Mouse (Mus musculus) layer of hippocampus, postnatal 14 days (tissue): ENCODE measurements around the gene Tra2b. TPM values are rescaled to one million over a fixed set of nuclear protein-coding genes. Genes with fewer than 3 reads are reported as not detected.
"Not testable (repeated sequence)": the region's sequence is repeated elsewhere in the genome, so short reads cannot be mapped to it uniquely, and the experiment has no call there.

Experiments used
- DNase-seq, 2 experiments: peaks; one replicate each; pipeline ENCODE4 v3.0.0; 2021 to 2022; ENCODE audit warnings: low spot score in 2 of 2, mixed read lengths in 1 of 2
- long read RNA-seq, 2 experiments: library from polyadenylated mRNA; stranded (forward); transcript quantifications; one replicate each; pipeline ENCODE4 v2.0.0; 2021
- total RNA-seq, 2 experiments: library from RNA; stranded (reverse); gene quantifications; 2 replicates each; pipeline ENCODE4 v1.2.3; 2021

Gene Tra2b
- 10 to 100 TPM; 89.7 to 91.0 TPM for total RNA-seq
- long read RNA-seq, experiment 1, transcript Tra2b-204 (9 exons, 3,403 nt): major isoform, 11 of 18 reads
- long read RNA-seq, experiment 1, partial matches to known transcripts: 5 of 18 reads
- long read RNA-seq, experiment 1, other reads (novel, unspliced or antisense): 2 of 18 reads
- long read RNA-seq, experiment 2, transcript Tra2b-204 (9 exons, 3,403 nt): major isoform, 14 of 17 reads
- long read RNA-seq, experiment 2, partial matches to known transcripts: 1 of 17 reads
- long read RNA-seq, experiment 2, other reads (novel, unspliced or antisense): 2 of 17 reads

DNA sequence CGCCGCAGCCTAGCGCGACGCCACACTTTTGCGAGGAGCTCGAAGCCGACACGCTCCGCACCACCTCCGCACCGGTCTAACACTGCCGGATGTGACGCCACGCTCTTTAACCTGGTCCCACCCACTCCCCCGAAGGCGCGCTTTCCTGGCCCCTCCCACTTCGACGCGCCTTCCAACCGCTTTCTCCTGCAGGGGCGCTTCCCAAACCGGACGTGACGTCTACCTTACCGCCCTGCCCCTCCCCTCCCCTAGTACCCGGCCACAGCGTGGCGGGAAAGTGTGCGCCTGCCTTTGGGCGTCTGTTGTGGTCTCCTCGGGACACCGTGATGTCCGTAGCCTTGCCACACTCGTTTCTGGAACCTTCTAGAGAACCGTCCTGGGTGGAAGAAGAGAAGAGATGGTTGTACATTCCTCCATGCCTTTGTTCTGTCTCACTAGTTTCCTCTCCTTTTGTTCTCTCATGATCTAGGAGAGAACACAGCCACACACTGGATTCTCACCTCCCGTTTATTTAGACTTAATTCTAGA, at the start of gene Tra2b:
Tra2b (minus strand) TSS at position 157 of the 528 bp plus-strand sequence.
- DNase-seq: peak; percentile 96 to 98

DNA sequence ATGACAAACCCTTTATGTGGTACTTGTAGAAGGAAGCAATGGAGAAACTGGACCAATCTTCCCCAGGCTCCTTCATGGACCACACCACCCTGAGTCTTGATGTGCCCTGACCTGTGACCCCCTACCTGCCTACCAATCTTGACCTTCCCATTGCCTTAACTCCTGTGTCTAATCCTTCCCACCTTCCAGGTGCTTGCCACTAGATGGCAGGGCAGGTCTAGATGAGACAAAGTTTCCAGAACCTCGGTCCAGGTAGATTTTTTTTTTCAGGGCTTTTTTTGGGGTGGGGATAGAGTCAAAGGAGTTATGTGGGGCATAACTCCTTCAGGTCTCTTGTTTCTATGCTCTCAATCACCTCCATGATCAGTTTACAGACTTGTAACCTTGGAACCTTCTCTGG, 44.8 kb upstream of the Tra2b start:
- DNase-seq: peak; percentile 24 to 29

- DNase-seq: peak; percentile 60 to 72
Measured at GRCm38 (mm10) chr16:22302606-22303005, 36.8 kb upstream of the Tra2b start.

- DNase-seq: no peak
Measured at GRCm38 (mm10) chr16:22301378-22301777, 35.6 kb upstream of the Tra2b start.

GRCm38 (mm10) chr16:22296901-22297300, 31.1 kb upstream of the Tra2b start:
- DNase-seq: no peak

DNA sequence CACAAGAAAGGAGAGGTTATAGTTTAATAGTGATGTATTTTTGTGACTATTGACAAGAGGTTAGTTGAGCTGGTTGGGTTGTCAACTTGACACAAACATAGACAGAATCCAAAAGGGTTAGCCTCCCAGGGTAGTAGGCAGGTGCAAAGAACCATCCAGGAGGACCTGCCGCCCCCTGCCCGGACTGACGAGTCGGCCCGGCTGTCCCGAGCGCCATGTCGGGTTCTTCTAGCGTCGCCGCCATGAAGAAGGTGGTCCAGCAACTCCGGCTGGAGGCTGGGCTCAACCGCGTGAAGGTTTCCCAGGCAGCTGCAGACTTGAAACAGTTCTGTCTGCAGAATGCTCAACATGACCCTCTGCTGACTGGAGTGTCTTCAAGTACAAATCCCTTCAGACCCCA, 29.0 kb upstream of the Tra2b start:
- not testable (repeated sequence) for DNase-seq

GRCm38 (mm10) chr16:22293600-22293999, 27.8 kb upstream of the Tra2b start:
- no peak for DNase-seq

DNA sequence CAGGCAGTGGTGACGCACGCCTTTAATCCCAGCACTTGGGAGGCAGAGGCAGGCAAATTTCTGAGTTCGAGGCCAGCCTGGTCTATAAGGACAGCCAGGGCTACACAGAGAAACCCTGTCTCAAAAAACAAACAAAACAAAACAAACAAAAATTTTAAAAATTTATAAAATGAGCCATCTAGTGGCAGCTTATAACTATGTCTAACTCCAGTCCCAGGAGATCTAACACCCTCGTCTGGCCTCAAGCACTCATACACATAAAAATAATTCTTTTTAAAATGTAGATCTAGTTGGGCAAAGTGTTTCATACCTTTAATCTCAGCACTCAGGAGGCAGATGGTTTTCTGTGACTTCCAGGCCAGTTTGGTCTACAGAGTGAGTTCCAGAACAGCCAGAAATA, 26.6 kb upstream of the Tra2b start:
- DNase-seq: no peak

DNA sequence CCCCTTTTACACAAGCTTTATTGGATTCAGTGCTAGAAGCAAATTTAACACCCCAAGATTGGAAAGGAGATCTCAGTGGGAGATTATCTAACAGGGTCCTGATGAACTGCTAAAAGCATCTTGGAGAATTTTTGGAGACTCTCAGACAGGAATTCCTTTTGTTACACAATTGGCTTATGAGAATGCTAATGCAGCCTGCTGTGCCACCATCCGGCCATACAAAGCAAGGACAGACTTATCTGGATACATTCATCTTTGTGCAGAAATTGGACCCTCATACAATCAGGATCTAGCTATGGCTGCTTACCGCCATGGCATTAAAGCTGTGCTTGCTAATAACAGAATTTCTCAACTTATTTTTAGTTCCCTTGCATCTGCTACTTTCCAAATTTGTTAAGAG, 23.8 kb upstream of the Tra2b start:
- DNase-seq: peak in 1 of 2 experiments; percentile 28

DNA sequence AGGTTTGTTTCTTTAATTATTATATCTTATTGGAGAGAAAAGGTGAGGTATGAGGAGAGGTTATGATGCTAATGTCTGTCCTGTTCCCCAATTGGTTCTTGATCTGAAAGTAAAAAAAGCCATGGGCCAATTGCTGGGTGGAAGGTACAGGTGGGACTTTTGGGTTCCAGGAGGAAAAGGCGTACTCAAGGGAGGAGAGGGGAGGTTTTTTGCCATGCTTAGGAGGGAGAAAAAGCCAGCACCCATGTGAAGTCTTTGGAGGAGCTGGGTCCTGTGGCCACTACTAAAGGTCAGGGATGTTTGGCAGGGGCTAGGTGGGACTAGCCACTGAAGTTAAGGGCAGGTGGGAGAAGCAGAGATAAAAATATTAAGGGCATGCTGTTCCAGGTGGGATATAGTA, 21.2 kb upstream of the Tra2b start:
- DNase-seq: no peak

DNA sequence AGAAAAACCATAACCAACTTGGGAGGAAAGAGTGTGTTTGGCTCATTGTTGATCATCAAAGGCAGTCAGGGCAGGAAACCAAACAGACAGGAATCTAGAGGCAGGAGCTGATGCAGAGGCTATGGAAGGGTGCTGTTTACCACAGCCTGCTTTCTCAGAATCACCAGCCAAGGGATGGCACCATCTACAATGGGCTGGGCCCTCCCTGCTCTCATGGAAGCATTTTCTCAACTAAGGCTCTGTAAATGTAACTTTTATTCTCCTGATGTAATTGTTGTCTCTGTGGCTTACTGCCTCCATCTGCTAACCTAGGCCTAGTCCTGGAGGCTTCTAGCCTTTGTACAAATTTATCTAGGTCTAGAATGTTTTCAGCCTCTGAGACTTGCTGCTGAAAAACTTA, 10.7 kb upstream of the Tra2b start:
- no peak for DNase-seq

DNA sequence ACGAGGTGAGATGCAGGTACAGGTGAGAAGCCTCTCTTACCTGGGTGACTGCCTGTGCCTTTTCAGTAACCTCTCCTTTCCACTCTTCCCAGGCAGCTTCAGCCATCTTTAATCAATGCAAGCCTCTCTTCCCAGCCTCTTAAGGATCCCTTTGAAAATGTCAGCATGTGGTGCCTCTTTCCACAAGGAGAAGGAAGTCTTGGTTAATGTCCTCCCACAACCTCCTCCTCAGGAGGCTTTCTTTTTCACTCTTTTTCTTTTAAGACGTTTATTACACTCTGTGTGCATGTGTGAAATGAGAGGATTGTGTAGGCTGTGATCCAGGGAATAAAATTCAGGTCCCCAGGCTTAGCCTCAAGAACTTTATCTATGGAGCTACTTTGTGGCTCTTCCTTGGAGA, 9.3 kb upstream of the Tra2b start:
- DNase-seq: no peak

GRCm38 (mm10) chr16:22270491-22270890, 4.7 kb upstream of the Tra2b start:
- no peak for DNase-seq

DNA sequence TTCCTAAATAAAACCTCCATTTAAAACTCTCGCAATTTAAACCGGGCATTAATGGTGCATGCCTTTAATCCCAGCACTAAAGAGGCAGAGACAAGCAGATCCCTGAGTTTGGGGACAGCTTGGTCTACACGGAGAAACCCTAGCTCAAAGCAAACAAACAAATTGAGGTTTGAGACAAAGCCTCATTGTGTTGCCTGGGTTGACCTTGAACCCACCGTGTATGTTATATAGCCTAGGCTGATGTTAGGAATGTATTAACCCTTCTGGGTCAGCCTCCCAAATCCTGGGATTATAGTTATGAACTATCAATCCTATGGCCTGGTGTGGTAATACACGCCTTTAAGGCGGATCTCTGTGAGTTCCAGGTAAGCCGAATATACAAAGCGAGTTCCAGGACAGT, 579 bp upstream of the Tra2b start:
- DNase-seq: no peak

DNA sequence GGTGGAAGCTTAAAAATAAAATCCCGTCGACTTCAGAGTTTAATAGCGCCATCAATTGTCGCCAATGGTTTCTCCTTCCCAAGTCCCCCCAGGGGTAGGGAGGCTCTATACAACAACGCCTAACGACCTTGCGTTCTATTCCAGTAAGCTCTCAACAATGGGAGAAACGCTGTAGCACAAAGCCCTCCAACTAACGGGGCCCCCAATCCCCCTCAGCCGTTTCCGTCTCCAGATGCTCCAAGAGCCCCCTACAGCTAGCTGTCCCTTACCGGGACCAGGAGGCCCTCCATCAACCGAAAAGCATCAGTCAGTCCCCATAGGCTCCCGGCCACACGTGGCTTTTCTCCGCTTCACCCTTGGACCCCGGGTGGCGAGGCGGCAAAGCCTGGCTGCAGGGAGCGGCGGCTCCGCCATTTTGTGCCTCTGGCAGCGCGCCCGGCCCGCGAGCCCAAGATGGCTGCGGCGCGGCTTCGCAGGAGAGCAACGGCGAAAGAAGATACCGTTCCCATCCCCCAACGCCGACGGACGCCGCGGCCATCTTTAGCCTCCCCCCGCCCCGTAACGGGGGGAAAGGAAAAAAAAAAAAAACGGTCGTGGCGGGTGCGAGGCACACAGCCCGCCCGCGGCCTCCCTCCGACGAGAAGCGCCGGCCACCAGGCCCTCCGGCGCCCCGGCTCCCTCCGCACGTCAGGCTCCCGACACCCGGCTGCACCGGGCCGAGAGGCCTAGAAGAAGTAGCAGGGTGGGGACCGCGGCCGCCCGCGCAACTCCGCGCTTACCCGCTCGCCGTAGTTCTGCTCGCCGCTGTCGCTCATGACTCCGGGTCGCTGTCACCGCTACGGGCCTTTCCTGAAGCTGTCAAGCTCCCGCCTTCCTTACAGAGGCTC, 600 bp downstream of the Tra2b start:
- peak; percentile 85 for DNase-seq

DNA sequence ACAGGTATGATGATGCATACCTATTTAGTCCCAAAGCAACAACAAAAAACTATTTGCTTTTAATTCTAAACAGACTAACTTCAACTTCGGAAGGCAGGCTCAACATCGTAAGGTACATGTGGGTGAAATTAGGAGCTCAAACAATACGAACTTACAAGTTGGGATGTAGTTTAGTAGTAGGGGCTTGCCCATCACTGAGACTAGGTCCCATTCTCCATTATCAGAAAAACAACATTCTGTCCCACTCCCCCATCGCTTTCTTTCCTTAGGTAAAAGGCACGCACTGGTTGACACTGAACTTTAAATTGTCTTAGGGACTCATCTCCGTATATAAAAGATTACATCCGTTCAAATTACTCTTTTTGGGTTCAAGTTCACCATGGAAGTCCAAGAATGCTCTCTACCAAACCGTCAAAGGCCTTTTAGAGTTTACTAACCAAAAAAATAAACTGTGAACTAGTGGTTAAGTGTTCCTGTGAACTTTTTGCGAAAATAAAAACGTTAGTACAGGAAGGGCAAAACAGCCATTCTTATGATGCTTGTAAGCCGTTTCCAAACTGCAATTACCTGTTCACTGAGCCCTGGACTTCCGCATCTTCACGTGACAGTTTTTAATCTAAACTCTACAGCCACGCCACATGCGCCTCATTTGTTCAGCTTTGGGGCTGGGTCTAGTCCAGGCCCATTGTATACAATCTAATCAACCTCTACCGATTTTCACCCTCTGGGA, 1.4 kb downstream of the Tra2b start:
- DNase-seq: no peak

- no peak for DNase-seq
Measured at GRCm38 (mm10) chr16:22263124-22263523, 2.7 kb downstream of the Tra2b start.

DNA sequence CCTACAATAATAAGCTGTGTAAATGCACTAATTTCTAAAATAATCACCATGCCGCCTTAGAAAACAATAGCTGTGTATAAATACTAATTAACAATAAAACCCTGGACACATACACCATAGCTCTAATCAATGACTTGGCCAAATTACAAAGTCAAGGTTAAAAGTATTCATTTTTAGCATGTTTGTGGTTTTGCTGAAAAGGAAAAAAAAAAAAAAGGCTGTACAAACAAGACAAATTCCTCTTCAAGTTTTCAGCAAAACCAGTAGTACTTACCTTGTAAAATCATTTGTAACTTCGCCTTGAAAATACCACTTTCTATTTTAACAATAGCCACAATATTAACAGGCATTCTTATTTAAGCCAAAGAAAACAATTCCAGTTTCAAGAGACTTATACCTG, 4.2 kb downstream of the Tra2b start:
- DNase-seq: no peak

DNA sequence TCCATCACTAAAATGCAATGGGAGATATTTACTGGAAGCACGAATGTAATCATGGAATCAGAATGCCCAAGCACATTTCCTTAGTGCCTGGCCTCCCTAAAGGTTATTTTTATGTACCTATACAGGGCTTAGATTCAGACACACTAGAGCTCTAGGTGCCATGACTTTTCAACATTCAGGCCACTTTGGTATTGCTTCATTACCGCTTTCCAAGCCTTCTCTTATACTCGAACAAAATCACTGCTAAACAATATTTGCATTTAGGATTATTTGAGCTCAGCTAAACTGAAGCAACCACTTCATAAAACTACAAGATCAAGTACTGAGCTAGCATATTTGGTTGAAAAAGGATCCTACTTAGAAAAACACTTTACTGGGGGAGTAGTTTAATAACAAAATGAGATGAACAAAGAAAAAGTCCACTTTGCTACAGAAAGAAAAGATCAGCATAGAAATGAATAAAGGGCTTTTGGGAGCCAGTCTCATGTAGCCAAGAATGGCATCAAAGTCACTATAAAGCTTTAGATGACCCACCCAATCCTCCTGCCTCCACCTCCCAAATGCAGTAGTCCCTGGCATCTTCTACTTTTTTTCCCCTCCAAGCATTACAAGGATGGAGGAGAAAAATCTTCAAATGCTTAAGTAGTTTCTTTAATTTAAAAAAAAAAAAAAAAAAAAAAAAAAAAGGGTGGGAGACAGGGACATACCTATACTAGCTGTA, 5.2 kb downstream of the Tra2b start:
- DNase-seq: no peak

GRCm38 (mm10) chr16:22252255-22252654, 13.6 kb downstream of the Tra2b start:
- DNase-seq: not testable (repeated sequence)

GRCm38 (mm10) chr16:22250307-22250706, 15.5 kb downstream of the Tra2b start:
- no peak for DNase-seq
